ENCODE assay signal across 1 mouse cellular context in the genomic region with DNA sequence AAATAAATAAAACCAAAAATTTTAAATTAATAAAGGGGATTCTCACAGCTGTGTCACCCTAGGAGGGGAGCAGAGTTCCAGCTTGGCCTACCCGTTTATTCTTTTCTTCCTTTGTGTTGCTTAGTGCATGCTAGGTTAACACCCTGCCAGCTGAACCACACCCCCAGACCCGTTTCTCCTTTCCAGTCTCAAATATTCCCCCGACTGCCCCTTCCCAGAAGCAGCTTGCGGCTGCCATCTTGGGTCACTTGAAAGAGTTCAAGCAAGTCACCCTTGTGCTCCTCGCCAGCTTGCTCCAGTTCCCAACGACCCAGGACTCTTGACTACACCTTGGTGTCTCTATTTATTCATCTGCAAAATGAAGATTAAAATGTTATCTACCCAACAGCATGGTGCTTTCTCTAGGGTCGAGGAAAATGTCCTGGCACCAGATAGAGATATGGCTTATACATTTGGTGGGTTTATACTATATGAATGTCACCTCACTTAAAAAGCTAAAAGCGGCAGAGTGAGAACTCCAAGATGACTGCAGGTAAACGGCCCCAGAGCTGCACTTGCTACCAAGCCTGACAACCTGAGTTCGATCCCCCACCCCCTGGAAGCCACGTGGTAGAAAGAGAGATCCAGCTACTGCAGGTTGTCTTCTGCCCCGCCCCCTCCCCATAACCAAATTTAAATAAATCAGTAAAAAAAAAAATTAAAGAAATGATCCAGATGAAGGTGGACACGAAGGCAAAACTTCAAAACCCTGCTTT.
A peak's percentile ranks its signal among the peaks of the same experiment; 100 is the strongest.
TF ChIP-seq lines count a peak whose summit lies in the region.

No protein-coding gene starts in this region.

TF ChIP-seq in MEL, 35 proteins besides CTCF, POLR2A, EP300 and RAD21 (continued from another document):
- 0 out of 2 replicates have a peak, but pooled peaks have one; percentile 16 for TF ChIP-seq GATA1 (IDR thresholded peaks at IDR 0.05; ENCODE audit: low read depth, low read length)
- peak; percentile 44; the same call in 1 of the 2 replicates for TF ChIP-seq TCF12 (IDR thresholded peaks at IDR 0.05; ENCODE audit: low read depth, low read length)
- TF ChIP-seq MXI1 (IDR thresholded peaks at IDR 0.05; ENCODE audit: low read depth, low read length): 0 out of 2 replicates have a peak, but pooled peaks have one; percentile 22
- TF ChIP-seq ELF1 (IDR thresholded peaks at IDR 0.05; ENCODE audit: low read depth, low read length): no peak
- TF ChIP-seq MYB (IDR thresholded peaks at IDR 0.05; ENCODE audit: low read depth, low read length): no peak
